ENCODE assay signal across 8 mouse cellular contexts in the genomic region with DNA sequence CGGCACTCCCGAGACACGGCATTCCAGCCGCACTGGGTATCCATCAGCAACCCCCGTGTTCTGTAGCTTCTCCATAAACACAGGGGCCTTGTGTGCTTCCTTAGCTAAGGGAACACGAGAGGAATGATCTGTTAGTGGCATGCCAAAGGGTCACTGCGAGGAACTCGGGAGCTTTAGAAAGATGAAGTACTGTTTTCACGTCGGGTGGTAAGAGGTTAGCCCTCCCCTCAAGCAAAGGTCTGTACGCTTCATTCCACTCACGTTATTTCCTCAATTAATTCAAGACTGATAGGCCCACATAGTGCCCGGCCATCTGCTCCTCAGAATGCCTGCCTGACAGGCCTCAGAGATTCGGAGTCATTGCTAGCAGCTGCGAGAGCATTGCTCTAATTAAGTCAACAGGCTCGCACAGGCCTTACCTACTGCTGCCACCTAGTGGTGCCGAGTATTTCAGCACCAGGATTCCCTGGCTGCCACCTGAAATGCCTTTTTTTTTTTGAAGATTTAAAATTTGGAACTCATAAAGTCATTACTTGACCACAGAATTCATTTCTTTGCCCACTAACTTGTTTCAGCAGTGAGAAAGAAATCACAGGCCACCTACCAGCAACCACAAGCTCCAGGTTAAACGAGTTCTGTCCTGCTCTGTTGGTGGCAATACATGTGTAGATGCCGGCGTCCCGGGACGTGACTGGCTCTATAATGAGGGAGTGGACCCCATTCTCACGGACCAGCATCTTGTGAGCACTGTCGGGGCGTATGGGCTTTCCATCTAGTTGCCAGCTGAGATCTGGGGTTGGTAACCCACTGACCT. TPM values are rescaled to one million over a fixed set of nuclear protein-coding genes. Genes with fewer than 3 reads are reported as not detected.
A peak's percentile ranks its signal among the peaks of the same experiment; 100 is the strongest.
DNase-seq lines count a peak whose midpoint lies in the region; ATAC-seq and TF ChIP-seq lines count a peak whose summit lies in the region.

No protein-coding gene starts in this region.

- TF ChIP-seq CTCF in forebrain, postnatal 0 days (IDR thresholded peaks at IDR 0.05; ENCODE audit: low read depth), result peak; percentile 96

- H3K4me1 ChIP-seq in forebrain, postnatal 0 days (ENCODE audit: insufficient read depth), result 0 out of 2 replicates have a peak, but pooled peaks cover 4% of the 10 kb centered on the region
- H3K4me1 ChIP-seq in hindbrain, embryonic 14.5 days (replicated peaks; ENCODE audit: control insufficient read depth, insufficient read depth, low read length), result peaks cover 18% of the 10 kb centered on the region

- WGBS in forebrain, postnatal 0 days, result 11% methylated on average over 25 of the region's 25 CpGs
- WGBS in hindbrain, embryonic 14.5 days, result 13% methylated on average over 25 of the region's 25 CpGs

- DNase-seq in Muller cell, postnatal 12 days (ENCODE audit: inconsistent ontology term), result peak; percentile 85
- peak; percentile 81 to 86 for DNase-seq in cerebellum, adult 18-20 months
- peak; percentile 93 for DNase-seq in forebrain, postnatal 0 days
- peak; percentile 95 for DNase-seq in hindbrain, embryonic 14.5 days (ENCODE audit: low spot score)
- peak; percentile 93 to 95 for DNase-seq in layer of hippocampus, postnatal 10 days (ENCODE audit: low spot score in 2 of 2)
- DNase-seq in lung, postnatal 4 days, result peak; percentile 75 to 82
- DNase-seq in right cerebral cortex, postnatal 10 days (ENCODE audit: low spot score in 2 of 2), result peak; percentile 92 to 93
- peak; percentile 45 for DNase-seq in urinary bladder, postnatal 10 days (ENCODE audit: low spot score)

- H3K4me3 ChIP-seq in forebrain, postnatal 0 days (ENCODE audit: low read depth, low read length), result peak overlapping the region; percentile 26
- H3K4me3 ChIP-seq in hindbrain, embryonic 14.5 days (replicated peaks; ENCODE audit: low read length), result peak overlapping the region; percentile 24

- no peaks in the 10 kb centered on the region for H3K9me3 ChIP-seq in forebrain, postnatal 0 days (ENCODE audit: low read length)
- H3K9me3 ChIP-seq in hindbrain, embryonic 14.5 days (ENCODE audit: control insufficient read depth, low read length), result no peaks in the 10 kb centered on the region

- H3K9ac ChIP-seq in forebrain, postnatal 0 days, result peak overlapping the region; percentile 39
- H3K9ac ChIP-seq in hindbrain, embryonic 14.5 days, result peak overlapping the region; percentile 58

- no peaks in the 10 kb centered on the region for H3K27me3 ChIP-seq in forebrain, postnatal 0 days (ENCODE audit: insufficient read depth, low read length)
- no peaks in the 10 kb centered on the region for H3K27me3 ChIP-seq in hindbrain, embryonic 14.5 days (ENCODE audit: control insufficient read depth, insufficient read depth, low read length)

- H3K36me3 ChIP-seq in forebrain, postnatal 0 days (ENCODE audit: insufficient read depth), result no peaks in the 10 kb centered on the region
- H3K36me3 ChIP-seq in hindbrain, embryonic 14.5 days (replicated peaks; ENCODE audit: control insufficient read depth, insufficient read depth), result 0 out of 2 replicates have a peak, but pooled peaks cover 7% of the 10 kb centered on the region

- peak overlapping the region; percentile 46 for H3K4me2 ChIP-seq in forebrain, postnatal 0 days (ENCODE audit: low read depth)
- peak overlapping the region; percentile 51 for H3K4me2 ChIP-seq in hindbrain, embryonic 14.5 days (replicated peaks)

- peak overlapping the region; percentile 58 for H3K27ac ChIP-seq in forebrain, postnatal 0 days (ENCODE audit: low read depth, low read length)
- H3K27ac ChIP-seq in hindbrain, embryonic 14.5 days, result peak overlapping the region; percentile 93

- peak; percentile 94 for ATAC-seq in forebrain, postnatal 0 days
- peak; percentile 92 for ATAC-seq in hindbrain, embryonic 14.5 days (ENCODE audit: low FRiP score)

RNA-seq across cellular contexts. Expression of a gene that starts 28.6 kb away (rescaled TPM):
- total RNA-seq in forebrain, postnatal 0 days (2014; rRNA removed), result 8.3 and 12.2 TPM in 2 replicates
- polyA plus RNA-seq in forebrain, postnatal 0 days (2015; fragmentation: Nextera tagmentation; extraction: Ambion mirVana), result 23.0 and 28.9 TPM in 2 replicates
- 16.0 and 22.4 TPM in 2 replicates for polyA plus RNA-seq in hindbrain, embryonic 14.5 days (2014; fragmentation: Nextera tagmentation; extraction: Ambion mirVana)
- 10 to 100 TPM; 24.8 to 25.8 TPM for total RNA-seq in layer of hippocampus, postnatal 10 days (2021)

Comparison
In these comparisons a context has a peak if more than half of its experiments do, and no peak if none do; other contexts are left out.
1. Peak in every context shown above with its lines: DNase-seq, ATAC-seq, H3K4me3 ChIP-seq and H3K27ac ChIP-seq.
2. DNase-seq: peak in every context shown above with its lines; median percentile 95 in hindbrain, embryonic 14.5 days; 94 in layer of hippocampus, postnatal 10 days; 93 in forebrain, postnatal 0 days; 92 in right cerebral cortex, postnatal 10 days; 85 in Muller cell, postnatal 12 days; 84 in cerebellum, adult 18-20 months; 78 in lung, postnatal 4 days; 45 in urinary bladder, postnatal 10 days.